Mouse (Mus musculus): Measurements from ENCODE around the gene Nup62cl. TPM values are rescaled to one million over a fixed set of nuclear protein-coding genes. Genes with fewer than 3 reads are reported as not detected.
A peak's percentile ranks its signal among the peaks of the same experiment; 100 is the strongest.

Nup62cl gene
- 0.06 TPM in 1 of 2 replicates, not detected in the other for polyA plus RNA-seq (2012; rRNA removed)

GRCm38 (mm10) chrX:140062135-140062975 is at the start of gene Nup62cl, which contains the start of gene Pih1h3b:
TSS of gene Nup62cl (minus strand) at chrX:140062712.
TSS of gene Pih1h3b (plus strand) at chrX:140062879.
- peak in 1 of 2 experiments; percentile 2 for DNase-seq (ENCODE audit: low read depth in 1 of 2, low spot score in 2 of 2)
- H3K27ac ChIP-seq (ENCODE audit: insufficient read depth, low read length), result no peak within 1 kb of the TSS

GRCm38 (mm10) chrX:140094066-140094465 is 31.6 kb upstream of the Nup62cl start:
- H3K27me3 ChIP-seq (ENCODE audit: control insufficient read depth, insufficient read depth, low read length), result no peaks in the 10 kb centered on the region
- no peak overlapping the region for H3K27ac ChIP-seq (ENCODE audit: insufficient read depth, low read length)
- no peak for TF ChIP-seq POLR2A (IDR thresholded peaks at IDR 0.05; ENCODE audit: low read depth, low read length)
- no peak for TF ChIP-seq CTCF (IDR thresholded peaks at IDR 0.05; ENCODE audit: extremely low read depth, insufficient read depth, insufficient read length, insufficient replicate concordance)
- H3K36me3 ChIP-seq (ENCODE audit: control insufficient read depth, insufficient read depth, low read length), result no peaks in the 10 kb centered on the region
- WGBS, result 76% methylated on average over 2 of the region's 2 CpGs
- no peak for DNase-seq (ENCODE audit: low read depth in 1 of 2, low spot score in 2 of 2)
- H3K4me1 ChIP-seq (ENCODE audit: control insufficient read depth, insufficient read depth, insufficient read length), result no peaks in the 10 kb centered on the region
- no peak overlapping the region for H3K4me3 ChIP-seq (ENCODE audit: extremely low read depth, insufficient read depth, insufficient read length)

More at GRCm38 (mm10) chrX:140062135-140062975, at the start of gene Nup62cl, which contains the start of gene Pih1h3b:
- TF ChIP-seq POLR2A (IDR thresholded peaks at IDR 0.05; ENCODE audit: low read depth, low read length) (no peak), CTCF (IDR thresholded peaks at IDR 0.05; ENCODE audit: extremely low read depth, insufficient read depth, insufficient read length, insufficient replicate concordance) (no peak)
- Histone ChIP-seq H3K27me3 (ENCODE audit: control insufficient read depth, insufficient read depth, low read length) (peaks cover 9% of the 10 kb centered on the region), H3K4me1 (ENCODE audit: control insufficient read depth, insufficient read depth, insufficient read length) (no peaks in the 10 kb centered on the region), H3K36me3 (ENCODE audit: control insufficient read depth, insufficient read depth, low read length) (no peaks in the 10 kb centered on the region), H3K4me3 (ENCODE audit: extremely low read depth, insufficient read depth, insufficient read length) (peak within 1 kb of the TSS; percentile 52; the same call in 1 of the 2 replicates)
- 37% methylated on average over 64 of the region's 64 CpGs for WGBS

DNA sequence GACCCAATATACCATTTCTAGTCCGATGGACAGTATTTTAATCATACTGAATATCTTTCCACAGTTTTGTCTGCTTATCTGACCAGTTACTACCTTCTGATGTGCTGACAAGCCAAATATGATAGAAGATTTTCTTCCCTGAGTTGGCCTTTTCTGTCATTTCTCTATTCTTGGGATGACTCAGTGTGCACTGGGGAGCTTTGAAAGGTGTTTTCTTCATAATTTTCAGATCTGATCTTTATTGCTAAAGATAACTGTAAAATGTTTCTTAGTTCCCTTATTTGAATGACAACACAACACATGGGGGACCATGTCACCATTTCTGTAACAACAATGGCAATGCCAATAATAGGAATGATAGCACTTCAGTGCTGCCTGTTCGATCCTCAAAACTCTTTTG is 20.0 kb upstream of the Nup62cl start:
- no peak overlapping the region for H3K4me3 ChIP-seq (ENCODE audit: extremely low read depth, insufficient read depth, insufficient read length)
- H3K4me1 ChIP-seq (ENCODE audit: control insufficient read depth, insufficient read depth, insufficient read length), result no peaks in the 10 kb centered on the region
- H3K27me3 ChIP-seq (ENCODE audit: control insufficient read depth, insufficient read depth, low read length), result no peaks in the 10 kb centered on the region
- TF ChIP-seq POLR2A (IDR thresholded peaks at IDR 0.05; ENCODE audit: low read depth, low read length), result no peak
- WGBS, result 90% methylated on average over 2 of the region's 2 CpGs
- H3K36me3 ChIP-seq (ENCODE audit: control insufficient read depth, insufficient read depth, low read length), result no peaks in the 10 kb centered on the region
- H3K27ac ChIP-seq (ENCODE audit: insufficient read depth, low read length), result no peak overlapping the region
- DNase-seq (ENCODE audit: low read depth in 1 of 2, low spot score in 2 of 2), result no peak

GRCm38 (mm10) chrX:140060886-140061874 is 1.3 kb downstream of the Nup62cl start:
- Histone ChIP-seq H3K27me3 (ENCODE audit: control insufficient read depth, insufficient read depth, low read length) (peaks cover 9% of the 10 kb centered on the region), H3K4me3 (ENCODE audit: extremely low read depth, insufficient read depth, insufficient read length) (no peak overlapping the region), H3K36me3 (ENCODE audit: control insufficient read depth, insufficient read depth, low read length) (no peaks in the 10 kb centered on the region), H3K27ac (ENCODE audit: insufficient read depth, low read length) (no peak overlapping the region), H3K4me1 (ENCODE audit: control insufficient read depth, insufficient read depth, insufficient read length) (no peaks in the 10 kb centered on the region)
- no peak for TF ChIP-seq POLR2A (IDR thresholded peaks at IDR 0.05; ENCODE audit: low read depth, low read length)
- TF ChIP-seq CTCF (IDR thresholded peaks at IDR 0.05; ENCODE audit: extremely low read depth, insufficient read depth, insufficient read length, insufficient replicate concordance), result no peak
- DNase-seq (ENCODE audit: low read depth in 1 of 2, low spot score in 2 of 2), result no peak
- WGBS, result 36% methylated on average over 85 of the region's 90 CpGs

DNA sequence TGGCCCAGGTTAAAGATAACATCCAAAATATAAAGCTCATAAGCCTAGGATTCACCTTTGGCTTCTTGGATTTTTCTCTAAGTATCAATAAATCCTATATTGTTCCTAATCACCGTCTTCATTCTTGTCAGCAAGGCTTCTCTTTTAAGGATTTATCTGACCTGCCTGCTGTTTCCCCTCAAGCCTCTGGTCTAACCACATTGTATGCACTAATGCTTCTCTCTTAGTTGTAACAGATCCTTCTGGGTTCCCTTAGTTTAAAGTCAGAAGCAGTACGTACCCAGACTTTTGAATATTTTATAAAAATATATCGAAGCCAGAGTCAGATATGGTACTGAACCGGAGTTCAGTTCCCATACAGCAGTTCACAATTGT is 63.8 kb downstream of the Nup62cl start:
- DNase-seq (ENCODE audit: low read depth in 1 of 2, low spot score in 2 of 2), result no peak
- 71% methylated on average over 4 of the region's 4 CpGs for WGBS
- Histone ChIP-seq H3K4me3 (ENCODE audit: extremely low read depth, insufficient read depth, insufficient read length) (0 out of 2 replicates have a peak overlapping the region, but pooled peaks have one; percentile 4), H3K27ac (ENCODE audit: insufficient read depth, low read length) (no peak overlapping the region), H3K27me3 (ENCODE audit: control insufficient read depth, insufficient read depth, low read length) (no peaks in the 10 kb centered on the region), H3K4me1 (ENCODE audit: control insufficient read depth, insufficient read depth, insufficient read length) (no peaks in the 10 kb centered on the region), H3K36me3 (ENCODE audit: control insufficient read depth, insufficient read depth, low read length) (no peaks in the 10 kb centered on the region; the same call in 1 of the 2 replicates)
- TF ChIP-seq CTCF (IDR thresholded peaks at IDR 0.05; ENCODE audit: extremely low read depth, insufficient read depth, insufficient read length, insufficient replicate concordance) (no peak), POLR2A (IDR thresholded peaks at IDR 0.05; ENCODE audit: low read depth, low read length) (no peak)
